Mouse (Mus musculus) small intestine, adult 2 months (tissue): Measurements from ENCODE around the gene Aktip. TPM values are rescaled to one million over a fixed set of nuclear protein-coding genes. Genes with fewer than 3 reads are reported as not detected.
A peak's percentile ranks its signal among the peaks of the same experiment; 100 is the strongest.

ENCODE experiments used
- H3K27ac ChIP-seq: fragments of 200-500 bp; 2 replicates; pipeline ENCODE4 v1.5.1; 2012; ENCODE audit warnings: low read depth, low read length, control low read depth, inconsistent platforms; ENCODE audit not compliant: insufficient read depth
- H3K27me3 ChIP-seq: fragments of 200-500 bp; 2 replicates; pipeline ENCODE4 v1.6.1; 2012; ENCODE audit warnings: mild to moderate bottlenecking, moderate library complexity, low read length, inconsistent platforms; ENCODE audit not compliant: control insufficient read depth, insufficient read depth
- H3K36me3 ChIP-seq: fragments of 200-500 bp; 2 replicates; pipeline ENCODE4 v1.6.1; 2012; ENCODE audit warnings: mild to moderate bottlenecking, low read length, control low read depth, inconsistent platforms; ENCODE audit not compliant: control insufficient read depth, insufficient read depth
- H3K4me1 ChIP-seq: fragments of 200-500 bp; 2 replicates; pipeline ENCODE4 v1.6.1; 2012; ENCODE audit warnings: low read length, inconsistent platforms, mixed read lengths; ENCODE audit not compliant: control insufficient read depth, insufficient read depth, insufficient read length
- H3K4me3 ChIP-seq: fragments of 200-500 bp; 2 replicates; pipeline ENCODE4 v1.5.1; 2012; ENCODE audit warnings: low read depth, mild to moderate bottlenecking, control low read depth, inconsistent platforms, low read length, moderate library complexity
- CTCF ChIP-seq: fragments of 200-500 bp; IDR thresholded peaks from 2 replicates; pipeline ENCODE4 v1.5.1; 2012; ENCODE audit warnings: low read depth, mild to moderate bottlenecking, control low read depth, inconsistent platforms, low read length, moderate library complexity, mixed read lengths; ENCODE audit not compliant: insufficient replicate concordance, insufficient read length; ENCODE audit errors: extremely low read depth
- POLR2A ChIP-seq: fragments of 200-500 bp; IDR thresholded peaks from 2 replicates; pipeline ENCODE4 v1.6.1; 2012; ENCODE audit warnings: low read depth, mild to moderate bottlenecking, control low read depth, inconsistent platforms, low read length, moderate library complexity
- WGBS: fragments of 180-500 bp; shearing (Covaris S2); methylation state at CpG from one replicate; pipeline ENCODE4 v1.1.7; 2018; 5-methylcytosine and 5-hydroxymethylcytosine counted together
- polyA plus RNA-seq: library from polyadenylated mRNA; depleted of rRNA; stranded (reverse); fragments of >200 nt; gene quantifications from 2 replicates; pipeline ENCODE4 v1.2.3, GENCODE M21; 2012

Aktip gene
- polyA plus RNA-seq, 1 experiment: 23.3 TPM

DNA sequence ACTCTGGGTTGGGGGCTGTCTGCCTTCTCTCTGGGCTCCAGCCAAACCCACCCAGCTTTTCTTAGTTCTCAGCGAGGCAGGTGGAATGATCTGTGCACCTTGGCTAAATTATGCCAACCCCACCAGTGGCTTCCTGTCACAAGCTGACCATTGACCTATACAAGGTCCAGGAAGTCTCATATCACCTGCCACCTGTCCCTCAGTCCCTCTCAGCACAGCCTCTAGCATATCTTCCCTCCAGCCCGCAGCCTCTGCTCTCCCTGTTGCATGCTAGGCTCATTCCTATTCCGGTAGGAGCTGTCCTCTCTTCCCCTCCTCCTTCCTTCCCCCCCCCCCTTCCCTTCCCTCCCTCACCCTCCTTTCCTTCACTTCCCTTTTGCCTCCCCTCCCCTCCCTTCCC lies 50.5 kb downstream of the Aktip start:
- 21% methylated on average over 3 of the region's 3 CpGs for WGBS
- TF ChIP-seq POLR2A (no peak; the same call in 1 of the 2 replicates), CTCF (no peak)
- H3K36me3 ChIP-seq: no peaks in the 10 kb centered on the region
- H3K27me3 ChIP-seq: no peaks in the 10 kb centered on the region
- H3K4me3 ChIP-seq: peak overlapping the region; percentile 5; the same call in 1 of the 2 replicates
- H3K4me1 ChIP-seq: peaks cover 17% of the 10 kb centered on the region; the same call in 1 of the 2 replicates
- H3K27ac ChIP-seq: peak overlapping the region; percentile 98

DNA sequence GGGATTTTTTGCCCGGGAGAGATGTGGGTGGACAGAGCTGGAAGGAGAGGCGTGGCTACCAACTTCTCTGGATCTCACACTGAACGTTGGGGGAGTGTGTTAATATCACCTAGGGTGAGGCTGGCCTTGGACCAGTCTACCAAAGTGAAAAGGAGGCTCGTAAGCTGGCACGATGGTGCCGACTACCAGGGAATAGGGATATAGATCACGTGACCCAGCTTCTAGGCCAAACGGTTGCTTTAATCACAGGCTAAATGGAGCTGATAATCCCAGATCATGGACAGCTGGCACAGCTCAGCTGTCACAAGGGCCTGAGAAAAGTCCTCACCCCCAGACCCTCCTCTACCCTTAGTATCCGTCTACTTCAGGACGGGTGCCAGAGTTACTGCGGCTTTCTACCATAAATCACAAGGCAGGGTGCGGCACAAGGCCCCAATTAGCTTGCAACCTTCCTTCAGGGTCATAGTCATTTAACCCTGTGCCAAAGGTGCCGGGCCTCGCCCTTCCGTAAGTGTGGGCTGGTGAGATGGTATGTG lies 51.1 kb downstream of the Aktip start:
- peak overlapping the region; percentile 98 for H3K27ac ChIP-seq
- no peaks in the 10 kb centered on the region for H3K27me3 ChIP-seq
- peak overlapping the region; percentile 35; the same call in 1 of the 2 replicates for H3K4me3 ChIP-seq
- peak; percentile 16; the same call in 1 of the 2 replicates for TF ChIP-seq POLR2A
- peak; percentile 4; the same call in 1 of the 2 replicates for TF ChIP-seq CTCF
- WGBS: 26% methylated on average over 15 of the region's 15 CpGs
- H3K36me3 ChIP-seq: no peaks in the 10 kb centered on the region
- H3K4me1 ChIP-seq: peaks cover 17% of the 10 kb centered on the region; the same call in 1 of the 2 replicates

DNA sequence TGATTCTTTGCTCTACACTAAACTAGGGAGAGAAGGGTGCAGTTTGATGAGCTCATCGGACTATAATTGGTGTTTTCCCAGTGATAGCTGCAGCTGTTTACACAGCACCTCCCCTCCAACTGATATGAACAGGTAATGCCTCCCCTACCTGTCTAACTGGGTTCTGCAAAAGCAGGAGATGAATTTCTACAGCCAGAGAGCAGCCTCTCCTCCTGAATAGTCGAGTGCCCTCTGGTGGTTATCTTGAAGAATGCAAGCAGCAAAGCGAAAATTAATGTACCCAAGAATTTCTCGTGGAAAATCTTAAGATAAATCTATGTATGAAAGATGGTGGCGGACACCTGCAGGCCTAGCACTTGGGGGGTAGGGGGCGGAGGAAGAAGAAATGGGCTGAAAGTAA lies 52.1 kb downstream of the Aktip start:
- H3K36me3 ChIP-seq: no peaks in the 10 kb centered on the region
- WGBS: 4% methylated on average over 6 of the region's 6 CpGs
- TF ChIP-seq CTCF: peak; percentile 57; the same call in 1 of the 2 replicates
- TF ChIP-seq POLR2A: no peak
- no peaks in the 10 kb centered on the region for H3K27me3 ChIP-seq
- H3K4me3 ChIP-seq: peak overlapping the region; percentile 47
- H3K27ac ChIP-seq: peak overlapping the region; percentile 45
- peaks cover 17% of the 10 kb centered on the region; the same call in 1 of the 2 replicates for H3K4me1 ChIP-seq

DNA sequence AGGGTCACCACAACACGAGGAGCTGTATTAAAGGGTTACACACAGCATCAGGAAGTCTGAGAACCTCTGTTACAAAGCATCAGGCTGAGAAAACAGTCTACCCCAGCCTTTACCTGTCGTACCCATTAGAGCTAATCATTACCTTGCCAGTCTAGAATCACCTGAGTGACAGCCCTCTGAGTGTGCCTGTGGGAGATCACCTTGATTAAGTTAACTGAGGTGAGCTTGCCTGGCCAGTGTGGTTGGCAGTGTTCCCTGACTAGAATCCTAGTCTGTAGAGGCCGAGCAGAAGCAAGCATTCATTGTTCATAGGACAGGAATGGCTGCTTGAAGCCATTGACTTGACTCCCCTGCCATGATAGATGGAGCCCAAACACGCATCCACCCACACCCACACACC lies 58.9 kb downstream of the Aktip start:
- no peak overlapping the region for H3K27ac ChIP-seq
- WGBS: 44% methylated on average over 4 of the region's 4 CpGs
- no peak overlapping the region for H3K4me3 ChIP-seq
- H3K27me3 ChIP-seq: no peaks in the 10 kb centered on the region
- H3K36me3 ChIP-seq: no peaks in the 10 kb centered on the region
- no peak for TF ChIP-seq CTCF
- no peak for TF ChIP-seq POLR2A
- no peaks in the 10 kb centered on the region for H3K4me1 ChIP-seq

DNA sequence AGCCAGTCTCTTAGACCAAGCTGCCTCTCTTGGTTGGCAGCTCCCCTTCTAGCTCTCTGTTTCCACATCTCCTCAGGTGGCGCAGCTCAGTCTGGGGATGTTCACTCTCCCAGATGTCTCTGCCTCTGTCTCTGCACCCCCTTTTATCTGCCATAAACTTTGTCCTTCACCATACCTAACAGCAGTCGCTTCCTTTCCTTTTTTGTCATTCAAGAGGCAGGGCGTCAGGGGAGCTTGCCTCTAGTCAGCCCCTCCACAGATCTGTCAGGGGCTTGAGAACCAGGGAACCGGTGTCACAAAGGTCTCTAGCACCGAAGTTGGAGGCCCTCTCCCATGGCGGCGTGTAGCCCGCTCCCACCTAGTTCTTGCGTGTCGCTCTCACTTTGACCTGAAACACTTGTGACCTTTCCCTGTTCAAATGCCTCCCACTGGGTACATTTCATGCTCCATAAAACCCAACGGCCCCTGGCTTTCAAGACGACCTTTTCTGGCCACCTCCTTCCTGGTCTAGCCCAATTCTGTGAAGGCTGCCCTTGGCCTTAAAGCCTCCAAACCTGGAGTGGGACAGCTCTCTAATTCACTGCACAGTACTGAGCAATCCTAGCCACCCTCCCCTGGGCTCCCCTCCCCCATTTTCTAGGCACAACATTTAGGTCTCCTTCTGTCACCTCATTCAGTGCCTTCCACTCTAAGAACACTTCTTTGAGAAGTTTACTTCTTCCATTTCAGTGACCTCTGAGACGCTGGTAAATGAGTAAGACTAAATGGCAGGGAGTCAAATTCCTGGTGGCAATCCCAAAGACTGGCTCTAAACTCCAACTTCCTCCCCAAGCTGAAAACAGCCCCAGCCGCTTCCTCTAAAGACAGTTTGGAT lies 64.2 kb downstream of the Aktip start:
- Histone ChIP-seq H3K4me1 (no peaks in the 10 kb centered on the region), H3K27me3 (no peaks in the 10 kb centered on the region), H3K27ac (no peak overlapping the region), H3K4me3 (no peak overlapping the region), H3K36me3 (no peaks in the 10 kb centered on the region)
- TF ChIP-seq POLR2A (no peak), CTCF (no peak)
- WGBS: 79% methylated on average over 14 of the region's 14 CpGs

DNA sequence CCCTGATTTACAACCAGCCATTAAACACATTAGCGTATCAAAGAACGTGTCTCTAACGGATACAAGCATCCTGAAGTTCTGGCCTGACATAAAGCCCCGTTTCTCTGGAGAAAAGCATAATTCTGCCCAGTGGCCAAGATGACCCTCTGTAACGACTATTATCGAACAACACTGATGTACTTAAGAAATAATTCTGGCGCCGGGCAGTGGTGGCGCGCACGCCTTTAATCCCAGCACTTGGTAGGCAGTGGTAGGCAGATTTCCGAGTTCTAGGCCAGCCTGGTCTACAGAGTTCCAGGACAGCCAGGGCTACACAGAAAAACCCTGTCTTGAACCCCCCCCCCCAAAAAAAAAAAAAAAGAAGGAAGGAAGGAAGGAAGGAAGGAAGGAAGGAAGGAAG lies 65.1 kb downstream of the Aktip start:
- Histone ChIP-seq H3K27ac (no peak overlapping the region), H3K36me3 (no peaks in the 10 kb centered on the region; the same call in 1 of the 2 replicates), H3K4me3 (no peak overlapping the region), H3K27me3 (no peaks in the 10 kb centered on the region), H3K4me1 (no peaks in the 10 kb centered on the region)
- 47% methylated on average over 12 of the region's 12 CpGs for WGBS
- TF ChIP-seq CTCF: no peak
- TF ChIP-seq POLR2A: no peak

DNA sequence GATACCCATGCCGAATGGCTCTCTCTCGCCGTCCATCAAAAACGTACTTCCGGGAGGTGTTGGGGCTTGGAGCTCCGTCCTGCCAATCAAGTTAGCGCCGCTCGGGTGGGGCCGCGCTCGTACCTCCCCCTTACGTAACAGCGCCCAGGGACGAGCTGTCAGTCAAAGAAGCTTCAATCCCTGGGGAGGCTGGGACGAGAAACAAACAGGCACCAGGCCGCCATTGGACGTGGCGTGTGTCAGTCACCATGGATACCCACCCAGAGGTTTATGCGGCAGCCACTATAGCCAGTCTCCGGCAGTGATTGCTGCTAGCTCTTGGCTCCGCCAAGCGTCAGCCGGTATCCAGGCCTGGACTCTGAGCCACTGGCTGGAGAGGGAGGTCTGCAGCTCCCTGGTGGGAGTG lies 65.7 kb downstream of the Aktip start:
- H3K36me3 ChIP-seq: peaks cover 5% of the 10 kb centered on the region
- H3K4me3 ChIP-seq: peak overlapping the region; percentile 90
- H3K4me1 ChIP-seq: no peaks in the 10 kb centered on the region
- TF ChIP-seq POLR2A (peak; percentile 92), CTCF (peak; percentile 32; the same call in 1 of the 2 replicates)
- peak overlapping the region; percentile 1; the same call in 1 of the 2 replicates for H3K27ac ChIP-seq
- 0% methylated on average over 24 of the region's 24 CpGs for WGBS
- H3K27me3 ChIP-seq: no peaks in the 10 kb centered on the region
